In genomic region chr8:84937620-84938485, GRCm38 (mm10) we compare ENCODE assay signal across 10 mouse cellular contexts. TPM values are rescaled to one million over a fixed set of nuclear protein-coding genes. Genes with fewer than 3 reads are reported as not detected.
A peak's percentile ranks its signal among the peaks of the same experiment; 100 is the strongest.
DNase-seq lines count a peak whose midpoint lies in the region; ATAC-seq and TF ChIP-seq lines count a peak whose summit lies in the region.
"Had no signal": no experiment of that assay in that cellular context is flagged by ENCODE, and none has a peak within 500 bp of the region (broad histone marks: within the 10 kb centered on the region; RNA-seq: fewer than 3 reads in every experiment).

No protein-coding gene starts in this region.

- H3K27me3 ChIP-seq in heart, embryonic 12.5 days (replicated peaks) = peaks cover 83% of the 10 kb centered on the region
- no peaks in the 10 kb centered on the region for H3K27me3 ChIP-seq in MEL (ENCODE audit: control insufficient read depth in 1 of 2, insufficient read depth in 2 of 2, low read length in 2 of 2)
- H3K27me3 ChIP-seq in hindbrain, embryonic 12.5 days = peaks cover 58% of the 10 kb centered on the region
- H3K27me3 ChIP-seq in midbrain, embryonic 10.5 days (ENCODE audit: low read depth, poor library complexity, severe bottlenecking) = peaks cover 85% of the 10 kb centered on the region

- H3K9me3 ChIP-seq in heart, embryonic 12.5 days (replicated peaks) = no peaks in the 10 kb centered on the region
- H3K9me3 ChIP-seq in MEL (replicated peaks; ENCODE audit: insufficient read depth, low read length) = no peaks in the 10 kb centered on the region
- no peaks in the 10 kb centered on the region for H3K9me3 ChIP-seq in hindbrain, embryonic 12.5 days (replicated peaks)
- no peaks in the 10 kb centered on the region for H3K9me3 ChIP-seq in midbrain, embryonic 10.5 days (replicated peaks)

- H3K4me2 ChIP-seq in heart, embryonic 12.5 days = peak overlapping the region; percentile 74
- peak overlapping the region; percentile 65 for H3K4me2 ChIP-seq in hindbrain, embryonic 12.5 days (replicated peaks)

- intact Hi-C loops in heart, postnatal 14 days (cut with DNase I) = no loop called here

- H3K79me2 ChIP-seq in MEL (ENCODE audit: control insufficient read depth, insufficient read depth, low read length, poor library complexity) = no peaks in the 10 kb centered on the region

- no peak for TF ChIP-seq EP300 in MEL (IDR thresholded peaks at IDR 0.05; ENCODE audit: low read depth in 1 of 2, low read length in 2 of 2)

- no peak for TF ChIP-seq CTCF in MEL (IDR thresholded peaks at IDR 0.05 in 2 of 3, conservative IDR thresholded peaks at IDR 0.05 in 1 of 3; ENCODE audit: control insufficient read depth in 1 of 3, insufficient read depth in 1 of 3, low read depth in 2 of 3, low read length in 3 of 3, poor library complexity in 1 of 3, severe bottlenecking in 1 of 3)

- DNase-seq in heart, postnatal 14 days = no peak
- peak; percentile 72 for DNase-seq in MEL (ENCODE audit: low read depth, low spot score)
- no peak for DNase-seq in midbrain, embryonic 10.5 days (ENCODE audit: low spot score)
- no peak for DNase-seq in adrenal gland, postnatal 4 days (ENCODE audit: low spot score in 2 of 2)
- DNase-seq in gastrocnemius, postnatal 10 days = no peak
- DNase-seq in spleen, postnatal 4 days (ENCODE audit: low spot score in 2 of 2) = no peak
- DNase-seq: adrenal gland, adult 8-10 months; thymus, adult 18-20 months had no signal

- no peak overlapping the region for H3K27ac ChIP-seq in heart, embryonic 12.5 days (ENCODE audit: poor library complexity, severe bottlenecking)
- H3K27ac ChIP-seq in MEL (ENCODE audit: control insufficient read depth, low read depth, low read length) = no peak overlapping the region
- H3K27ac ChIP-seq in hindbrain, embryonic 12.5 days = peak overlapping the region; percentile 96; the same call in 1 of the 2 replicates
- H3K27ac ChIP-seq in midbrain, embryonic 10.5 days (replicated peaks) = no peak overlapping the region

- peaks cover 12% of the 10 kb centered on the region for H3K4me1 ChIP-seq in heart, embryonic 12.5 days (replicated peaks)
- peaks cover 0 to 26% of the 10 kb centered on the region in 2 experiments; a peak in 3 of 4 replicates for H3K4me1 ChIP-seq in MEL (ENCODE audit: control insufficient read depth in 1 of 2, insufficient read depth in 2 of 2, low read length in 2 of 2)
- peaks cover 31% of the 10 kb centered on the region for H3K4me1 ChIP-seq in hindbrain, embryonic 12.5 days
- peaks cover 36% of the 10 kb centered on the region for H3K4me1 ChIP-seq in midbrain, embryonic 10.5 days

- peak overlapping the region; percentile 46 for H3K4me3 ChIP-seq in heart, embryonic 12.5 days
- H3K4me3 ChIP-seq in MEL (ENCODE audit: control insufficient read depth in 1 of 2, insufficient read depth in 1 of 2, low read depth in 2 of 2, low read length in 2 of 2) = no peak overlapping the region
- peak overlapping the region; percentile 70 for H3K4me3 ChIP-seq in hindbrain, embryonic 12.5 days
- peak overlapping the region; percentile 73 for H3K4me3 ChIP-seq in midbrain, embryonic 10.5 days

- no peak for TF ChIP-seq RAD21 in MEL (IDR thresholded peaks at IDR 0.05; ENCODE audit: low read depth, low read length)

- TF ChIP-seq POLR2A in MEL (IDR thresholded peaks at IDR 0.05; ENCODE audit: control insufficient read depth in 1 of 2, insufficient read depth in 1 of 2, low read depth in 1 of 2, low read length in 2 of 2, poor library complexity in 1 of 2) = no peak

- no peak for ATAC-seq in heart, embryonic 12.5 days (ENCODE audit: insufficient number of reproducible peaks, low FRiP score)
- no peak for ATAC-seq in hindbrain, embryonic 12.5 days (ENCODE audit: low FRiP score)

- 59% methylated on average over 13 of the region's 13 CpGs for WGBS in heart, embryonic 12.5 days
- WGBS in hindbrain, embryonic 12.5 days = 66% methylated on average over 13 of the region's 13 CpGs
- 66% methylated on average over 13 of the region's 13 CpGs for WGBS in midbrain, embryonic 10.5 days

- H3K9ac ChIP-seq in heart, embryonic 12.5 days = no peak overlapping the region
- no peak overlapping the region for H3K9ac ChIP-seq in MEL (ENCODE audit: control insufficient read depth, low read depth, low read length, poor library complexity, severe bottlenecking)
- H3K9ac ChIP-seq in hindbrain, embryonic 12.5 days = peak overlapping the region; percentile 89; the same call in 1 of the 2 replicates

- H3K36me3 ChIP-seq in heart, embryonic 12.5 days = no peaks in the 10 kb centered on the region
- H3K36me3 ChIP-seq in MEL (ENCODE audit: control insufficient read depth in 1 of 2, insufficient read depth in 2 of 2, low read length in 2 of 2) = peaks cover 0 to 13% of the 10 kb centered on the region in 2 experiments; a peak in 2 of 4 replicates
- H3K36me3 ChIP-seq in hindbrain, embryonic 12.5 days = no peaks in the 10 kb centered on the region
- no peaks in the 10 kb centered on the region for H3K36me3 ChIP-seq in midbrain, embryonic 10.5 days

TF ChIP-seq in MEL, 35 proteins besides CTCF, POLR2A, EP300 and RAD21 (continues in another document):
- TF ChIP-seq ZNF384 (IDR thresholded peaks at IDR 0.05; ENCODE audit: low read depth, low read length) = peak; percentile 80
- TF ChIP-seq ZC3H11A (IDR thresholded peaks at IDR 0.05; ENCODE audit: low read depth, low read length) = no peak
- no peak for TF ChIP-seq E2F4 (IDR thresholded peaks at IDR 0.05; ENCODE audit: borderline replicate concordance, low read depth, low read length)
- TF ChIP-seq KAT2A (conservative IDR thresholded peaks at IDR 0.05; ENCODE audit: low read depth, low read length) = no peak
- no peak for TF ChIP-seq RCOR1 (IDR thresholded peaks at IDR 0.05; ENCODE audit: low read depth, low read length)
- no peak for TF ChIP-seq CHD1 (IDR thresholded peaks at IDR 0.05; ENCODE audit: low read depth, low read length)
- no peak for TF ChIP-seq ZKSCAN1 (IDR thresholded peaks at IDR 0.05; ENCODE audit: low read depth, low read length)
- TF ChIP-seq JUND (IDR thresholded peaks at IDR 0.05; ENCODE audit: low read depth, low read length) = peak; percentile 87
- TF ChIP-seq GABPA (IDR thresholded peaks at IDR 0.05; ENCODE audit: low read depth, low read length) = no peak
- no peak for TF ChIP-seq ELF1 (IDR thresholded peaks at IDR 0.05; ENCODE audit: low read depth, low read length)

RNA-seq across cellular contexts. Expression of gene Mast1, which starts 0.7 kb away (rescaled TPM):
- 0.13 and 0.24 TPM in 2 replicates for polyA plus RNA-seq in heart, embryonic 12.5 days (2016; fragmentation: Nextera tagmentation; extraction: Ambion mirVana)
- not detected for total RNA-seq in heart, postnatal 14 days (2021)
- total RNA-seq in MEL (2012; rRNA removed) = 0.49 and 0.77 TPM in 2 replicates
- 1 to 10 TPM in 1 of 2 experiments, not detected in 1; 4.5 TPM for polyA plus RNA-seq in MEL (2012; ENCODE audit: insufficient read depth in 1 of 2, insufficient read length in 2 of 2, low read depth in 1 of 2, low replicate concordance in 2 of 2, missing spikeins in 1 of 2)
- 36.8 and 37.9 TPM in 2 replicates for polyA plus RNA-seq in hindbrain, embryonic 12.5 days (2016; fragmentation: Nextera tagmentation; extraction: Ambion mirVana)
- 3.2 and 8.4 TPM in 2 replicates for polyA plus RNA-seq in midbrain, embryonic 10.5 days (2016; fragmentation: Nextera tagmentation; extraction: Ambion mirVana)
- 1 to 10 TPM; 8.3 to 8.5 TPM for total RNA-seq in adrenal gland, postnatal 4 days (2021)
- total RNA-seq in gastrocnemius, postnatal 10 days (2021) = under 1 TPM; 0.20 to 0.45 TPM

RNA-seq across cellular contexts. Expression of gene Rtbdn, which starts 8.9 kb away (rescaled TPM):
- 0.20 and 0.31 TPM in 2 replicates for polyA plus RNA-seq in heart, embryonic 12.5 days (2016; fragmentation: Nextera tagmentation; extraction: Ambion mirVana)
- total RNA-seq in heart, postnatal 14 days (2021) = not detected
- total RNA-seq in MEL (2012; rRNA removed) = 0.08 TPM in 1 of 2 replicates, not detected in the other
- under 1 TPM in 1 of 2 experiments, not detected in 1; 0.11 TPM for polyA plus RNA-seq in MEL (2012; ENCODE audit: insufficient read depth in 1 of 2, insufficient read length in 2 of 2, low read depth in 1 of 2, low replicate concordance in 2 of 2, missing spikeins in 1 of 2)
- 1.5 and 1.6 TPM in 2 replicates for polyA plus RNA-seq in hindbrain, embryonic 12.5 days (2016; fragmentation: Nextera tagmentation; extraction: Ambion mirVana)
- polyA plus RNA-seq in midbrain, embryonic 10.5 days (2016; fragmentation: Nextera tagmentation; extraction: Ambion mirVana) = 0.62 and 1.2 TPM in 2 replicates
- under 1 TPM; 0.23 to 0.31 TPM for total RNA-seq in adrenal gland, postnatal 4 days (2021)
- not detected for total RNA-seq in gastrocnemius, postnatal 10 days (2021)

RNA-seq across cellular contexts. Expression of gene Dnase2a, which starts 29.5 kb away (rescaled TPM):
- polyA plus RNA-seq in heart, embryonic 12.5 days (2016; fragmentation: Nextera tagmentation; extraction: Ambion mirVana) = 4.2 and 4.3 TPM in 2 replicates
- 1 to 10 TPM; 5.9 to 7.3 TPM for total RNA-seq in heart, postnatal 14 days (2021)
- 53.7 and 62.3 TPM in 2 replicates for total RNA-seq in MEL (2012; rRNA removed)
- polyA plus RNA-seq in MEL (2012; ENCODE audit: insufficient read depth in 1 of 2, insufficient read length in 2 of 2, low read depth in 1 of 2, low replicate concordance in 2 of 2, missing spikeins in 1 of 2) = 10 to 100 TPM in 1 of 2 experiments, not detected in 1; 83.4 TPM
- polyA plus RNA-seq in hindbrain, embryonic 12.5 days (2016; fragmentation: Nextera tagmentation; extraction: Ambion mirVana) = 7.6 and 8.6 TPM in 2 replicates
- 6.6 and 7.5 TPM in 2 replicates for polyA plus RNA-seq in midbrain, embryonic 10.5 days (2016; fragmentation: Nextera tagmentation; extraction: Ambion mirVana)
- 10 to 100 TPM; 10.4 to 11.5 TPM for total RNA-seq in adrenal gland, postnatal 4 days (2021)
- total RNA-seq in gastrocnemius, postnatal 10 days (2021) = 1 to 10 TPM; 5.7 to 6.2 TPM

RNA-seq across cellular contexts. Expression of gene Gm49661, which starts 31.4 kb away (rescaled TPM):
- polyA plus RNA-seq in heart, embryonic 12.5 days (2016; fragmentation: Nextera tagmentation; extraction: Ambion mirVana) = not detected in 2 replicates
- total RNA-seq in heart, postnatal 14 days (2021) = 1 to 10 TPM; 1.1 to 2.7 TPM
- total RNA-seq in MEL (2012; rRNA removed) = 3.9 and 4.7 TPM in 2 replicates
- not detected for polyA plus RNA-seq in MEL (2012; ENCODE audit: insufficient read depth in 1 of 2, insufficient read length in 2 of 2, low read depth in 1 of 2, low replicate concordance in 2 of 2, missing spikeins in 1 of 2)
- not detected in 2 replicates for polyA plus RNA-seq in hindbrain, embryonic 12.5 days (2016; fragmentation: Nextera tagmentation; extraction: Ambion mirVana)
- not detected in 2 replicates for polyA plus RNA-seq in midbrain, embryonic 10.5 days (2016; fragmentation: Nextera tagmentation; extraction: Ambion mirVana)
- total RNA-seq in adrenal gland, postnatal 4 days (2021) = not detected
- not detected for total RNA-seq in gastrocnemius, postnatal 10 days (2021)

RNA-seq across cellular contexts. Expression of gene Prdx2, which starts 31.5 kb away (rescaled TPM):
- polyA plus RNA-seq in heart, embryonic 12.5 days (2016; fragmentation: Nextera tagmentation; extraction: Ambion mirVana) = 638 and 672 TPM in 2 replicates
- 100 to 1,000 TPM; 627 to 727 TPM for total RNA-seq in heart, postnatal 14 days (2021)
- total RNA-seq in MEL (2012; rRNA removed) = 502 and 643 TPM in 2 replicates
- 100 to 1,000 TPM; 679 to 773 TPM for polyA plus RNA-seq in MEL (2012; ENCODE audit: insufficient read depth in 1 of 2, insufficient read length in 2 of 2, low read depth in 1 of 2, low replicate concordance in 2 of 2, missing spikeins in 1 of 2)
- polyA plus RNA-seq in hindbrain, embryonic 12.5 days (2016; fragmentation: Nextera tagmentation; extraction: Ambion mirVana) = 1,088 and 1,187 TPM in 2 replicates
- 1,203 and 1,278 TPM in 2 replicates for polyA plus RNA-seq in midbrain, embryonic 10.5 days (2016; fragmentation: Nextera tagmentation; extraction: Ambion mirVana)
- total RNA-seq in adrenal gland, postnatal 4 days (2021) = 100 to 1,000 TPM; 617 to 655 TPM
- total RNA-seq in gastrocnemius, postnatal 10 days (2021) = 100 to 1,000 TPM; 260 to 267 TPM

Comparison
In these comparisons a context has a peak if more than half of its experiments do, and no peak if none do; other contexts are left out.
1. H3K4me3 ChIP-seq: peak in heart, embryonic 12.5 days (single experiment), hindbrain, embryonic 12.5 days (single experiment) and midbrain, embryonic 10.5 days (single experiment); none in MEL (0 of 2).